Mouse (Mus musculus): Measurements from ENCODE around the gene Txnip. TPM values are rescaled to one million over a fixed set of nuclear protein-coding genes. Genes with fewer than 3 reads are reported as not detected.
"Not testable (repeated sequence)": the region's sequence is repeated elsewhere in the genome, so short reads cannot be mapped to it uniquely, and the experiment has no call there.

Txnip gene
- polyA plus RNA-seq, 1 experiment: 75.5 TPM

DNA sequence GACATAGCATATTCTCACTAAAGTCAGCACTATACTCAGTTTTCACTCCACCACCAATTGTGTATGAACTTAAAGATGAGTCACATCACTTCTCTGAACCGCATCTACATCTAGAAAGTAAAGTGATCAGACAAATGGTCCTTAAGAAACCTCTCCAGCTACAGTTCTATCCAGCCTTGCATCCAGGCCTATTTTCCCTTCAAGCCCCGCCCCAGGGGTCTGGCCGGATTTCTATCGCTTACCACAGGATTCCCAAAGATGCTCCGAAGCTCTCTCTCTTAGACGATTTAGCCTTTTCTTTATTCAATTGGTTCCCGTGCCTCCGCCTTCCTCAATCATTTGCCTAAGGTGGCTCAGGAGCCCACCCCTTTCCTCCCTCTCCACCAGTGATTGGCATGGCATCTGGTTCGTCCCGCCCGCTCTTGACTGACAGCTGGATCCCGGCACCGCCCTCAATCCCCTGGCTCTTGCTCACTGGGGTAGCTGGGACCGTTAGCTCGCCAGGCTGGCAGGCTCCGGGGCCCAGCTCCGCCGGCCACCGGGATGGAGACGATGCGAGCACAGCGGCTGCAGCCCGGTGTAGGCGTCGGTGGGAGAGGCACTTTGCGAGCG lies 43.0 kb downstream of the Txnip start, which contains the start of gene Lix1l:
Gene Lix1l, plus strand, starts transcription at position 511 of the 612 bp plus-strand sequence.
- Histone ChIP-seq H3K4me1 (ENCODE audit: control insufficient read depth, insufficient read depth, low read length) (peaks cover 22% of the 10 kb centered on the region), H3K4me3 (ENCODE audit: control insufficient read depth, low read depth, low read length) (peak within 1 kb of the TSS; percentile 87), H3K27ac (ENCODE audit: control insufficient read depth, insufficient read depth, low read depth, low read length) (peak within 1 kb of the TSS; percentile 64), H3K27me3 (ENCODE audit: control insufficient read depth, insufficient read depth, low read length) (no peaks in the 10 kb centered on the region), H3K36me3 (ENCODE audit: control insufficient read depth, insufficient read depth, low read length) (no peaks in the 10 kb centered on the region)
- TF ChIP-seq POLR2A (IDR thresholded peaks at IDR 0.05; ENCODE audit: control insufficient read depth, low read depth, low read length) (peak; percentile 60), CTCF (IDR thresholded peaks at IDR 0.05; ENCODE audit: control insufficient read depth, insufficient read depth, insufficient replicate concordance, low read depth, low read length) (no peak)

DNA sequence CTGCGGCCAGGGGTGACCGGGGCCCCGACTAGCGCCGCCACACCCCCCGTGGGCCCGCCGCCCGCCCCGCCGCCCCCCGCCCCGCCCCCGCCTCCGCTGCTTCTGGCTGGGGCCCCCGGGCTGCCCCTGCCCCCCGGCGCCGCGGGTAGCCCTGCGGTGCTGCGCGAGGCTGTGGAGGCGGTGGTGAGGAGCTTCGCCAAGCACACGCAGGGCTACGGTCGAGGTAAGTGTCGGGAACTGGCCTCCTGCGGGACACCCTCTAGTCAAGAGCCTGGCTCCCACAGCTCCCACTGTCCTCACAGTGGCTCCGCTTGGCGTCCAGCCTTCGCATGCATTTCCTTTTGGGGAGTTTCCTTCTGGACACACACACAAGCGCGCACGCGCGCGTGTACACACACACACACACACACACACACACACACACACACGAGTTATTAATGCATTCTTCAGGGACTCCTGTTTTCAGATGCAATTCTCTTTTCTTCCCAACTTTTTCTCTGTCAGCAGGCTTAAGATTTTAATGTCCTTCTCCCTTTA lies 43.6 kb downstream of the Txnip start:
- Histone ChIP-seq H3K4me3 (ENCODE audit: control insufficient read depth, low read depth, low read length) (peak overlapping the region; percentile 87), H3K27me3 (ENCODE audit: control insufficient read depth, insufficient read depth, low read length) (no peaks in the 10 kb centered on the region), H3K36me3 (ENCODE audit: control insufficient read depth, insufficient read depth, low read length) (no peaks in the 10 kb centered on the region), H3K4me1 (ENCODE audit: control insufficient read depth, insufficient read depth, low read length) (peaks cover 18% of the 10 kb centered on the region), H3K27ac (ENCODE audit: control insufficient read depth, insufficient read depth, low read depth, low read length) (peak overlapping the region; percentile 64)
- TF ChIP-seq CTCF (IDR thresholded peaks at IDR 0.05; ENCODE audit: control insufficient read depth, insufficient read depth, insufficient replicate concordance, low read depth, low read length): no peak
- TF ChIP-seq POLR2A (IDR thresholded peaks at IDR 0.05; ENCODE audit: control insufficient read depth, low read depth, low read length): no peak; the same call in 1 of the 2 replicates

DNA sequence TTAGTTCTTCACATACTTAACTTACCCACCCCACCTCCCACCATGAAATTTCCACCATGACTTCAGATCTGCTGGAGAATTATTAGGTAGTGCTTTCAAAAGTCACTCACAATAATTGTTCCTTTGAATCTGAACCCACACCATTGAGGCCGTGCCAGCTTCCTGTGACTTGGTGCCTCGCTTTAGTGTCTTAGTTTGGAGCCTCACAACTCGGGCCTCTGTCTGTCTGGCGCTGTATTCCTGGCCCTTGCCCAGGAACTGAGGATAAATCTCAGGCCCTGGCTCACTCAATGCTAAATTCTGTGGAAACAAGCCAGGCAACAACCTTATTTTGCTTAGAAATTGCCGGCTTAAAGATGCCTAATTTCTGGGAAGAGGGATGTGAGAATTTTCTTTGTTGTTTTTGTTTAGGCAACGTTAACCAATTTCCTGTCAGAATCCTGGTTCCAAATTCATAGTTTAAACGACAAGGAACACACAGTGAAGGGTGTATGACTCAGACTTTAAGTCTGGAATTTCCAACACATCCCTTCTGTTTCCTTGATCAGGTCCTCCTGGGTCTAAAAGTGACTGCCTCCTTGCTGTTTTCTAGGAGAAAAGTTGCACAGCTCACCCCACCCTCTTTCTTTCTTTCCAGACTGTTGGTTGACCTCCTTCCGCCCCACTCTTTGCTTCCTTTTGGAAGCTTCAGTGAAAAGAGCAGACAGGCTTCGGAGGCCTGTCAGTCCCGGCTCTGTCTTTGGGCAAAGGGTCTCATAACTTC lies 44.4 kb downstream of the Txnip start:
- Histone ChIP-seq H3K4me1 (ENCODE audit: control insufficient read depth, insufficient read depth, low read length) (peaks cover 11% of the 10 kb centered on the region), H3K4me3 (ENCODE audit: control insufficient read depth, low read depth, low read length) (no peak overlapping the region), H3K27ac (ENCODE audit: control insufficient read depth, insufficient read depth, low read depth, low read length) (peak overlapping the region; percentile 64)

DNA sequence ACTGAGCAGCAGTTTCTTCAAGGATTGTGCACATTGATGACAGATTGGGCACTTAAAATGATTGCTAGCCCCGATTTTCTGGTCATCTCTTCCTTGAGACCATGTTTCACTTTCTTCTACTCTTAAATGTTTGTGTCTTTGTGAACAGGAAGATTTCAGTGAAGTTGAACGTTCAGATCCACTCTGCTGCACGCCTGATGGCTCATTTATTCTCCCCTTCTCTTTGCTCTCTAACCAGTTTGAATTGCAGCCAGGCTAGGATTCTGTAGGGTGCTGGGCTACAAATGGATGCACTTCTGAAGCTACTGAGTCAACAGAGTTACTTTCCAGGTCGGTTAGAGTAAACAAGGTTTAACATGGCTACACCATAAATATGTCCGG lies 44.9 kb downstream of the Txnip start:
- peaks cover 5% of the 10 kb centered on the region for H3K4me1 ChIP-seq (ENCODE audit: control insufficient read depth, insufficient read depth, low read length)
- TF ChIP-seq POLR2A (IDR thresholded peaks at IDR 0.05; ENCODE audit: control insufficient read depth, low read depth, low read length) (no peak), CTCF (IDR thresholded peaks at IDR 0.05; ENCODE audit: control insufficient read depth, insufficient read depth, insufficient replicate concordance, low read depth, low read length) (no peak)

More for the DNA sequence above, 44.4 kb downstream of the Txnip start:
- TF ChIP-seq CTCF (IDR thresholded peaks at IDR 0.05; ENCODE audit: control insufficient read depth, insufficient read depth, insufficient replicate concordance, low read depth, low read length) (no peak), POLR2A (IDR thresholded peaks at IDR 0.05; ENCODE audit: control insufficient read depth, low read depth, low read length) (no peak)
- H3K36me3 ChIP-seq (ENCODE audit: control insufficient read depth, insufficient read depth, low read length): no peaks in the 10 kb centered on the region
- no peaks in the 10 kb centered on the region for H3K27me3 ChIP-seq (ENCODE audit: control insufficient read depth, insufficient read depth, low read length)

DNA sequence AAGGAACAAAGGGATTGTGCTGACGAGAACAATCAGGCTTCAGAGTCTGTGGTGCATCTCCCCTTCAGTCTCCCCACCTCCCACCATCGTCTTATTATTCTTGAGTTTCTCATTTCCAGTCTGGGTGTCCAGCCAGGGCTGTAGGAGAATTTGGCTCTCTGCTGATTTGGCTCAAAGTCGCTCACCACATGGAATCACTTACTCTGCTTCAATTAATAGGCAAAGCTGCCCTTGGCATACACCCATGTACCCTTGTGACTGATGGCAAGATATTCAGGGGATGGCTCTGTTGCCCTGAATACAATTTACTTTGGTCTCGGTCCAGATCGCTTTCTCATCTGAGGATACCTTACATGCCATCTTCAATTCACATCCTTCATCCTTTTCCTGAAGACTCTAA lies 45.6 kb downstream of the Txnip start:
- Histone ChIP-seq H3K27me3 (ENCODE audit: control insufficient read depth, insufficient read depth, low read length) (no peaks in the 10 kb centered on the region), H3K4me3 (ENCODE audit: control insufficient read depth, low read depth, low read length) (no peak overlapping the region), H3K27ac (ENCODE audit: control insufficient read depth, insufficient read depth, low read depth, low read length) (no peak overlapping the region), H3K36me3 (ENCODE audit: control insufficient read depth, insufficient read depth, low read length) (no peaks in the 10 kb centered on the region), H3K4me1 (ENCODE audit: control insufficient read depth, insufficient read depth, low read length) (peaks cover 3% of the 10 kb centered on the region)
- TF ChIP-seq POLR2A (IDR thresholded peaks at IDR 0.05; ENCODE audit: control insufficient read depth, low read depth, low read length) (no peak), CTCF (IDR thresholded peaks at IDR 0.05; ENCODE audit: control insufficient read depth, insufficient read depth, insufficient replicate concordance, low read depth, low read length) (no peak)

More for the DNA sequence above, 44.9 kb downstream of the Txnip start:
- Histone ChIP-seq H3K27ac (ENCODE audit: control insufficient read depth, insufficient read depth, low read depth, low read length) (no peak overlapping the region), H3K36me3 (ENCODE audit: control insufficient read depth, insufficient read depth, low read length) (no peaks in the 10 kb centered on the region), H3K4me3 (ENCODE audit: control insufficient read depth, low read depth, low read length) (no peak overlapping the region), H3K27me3 (ENCODE audit: control insufficient read depth, insufficient read depth, low read length) (no peaks in the 10 kb centered on the region)

DNA sequence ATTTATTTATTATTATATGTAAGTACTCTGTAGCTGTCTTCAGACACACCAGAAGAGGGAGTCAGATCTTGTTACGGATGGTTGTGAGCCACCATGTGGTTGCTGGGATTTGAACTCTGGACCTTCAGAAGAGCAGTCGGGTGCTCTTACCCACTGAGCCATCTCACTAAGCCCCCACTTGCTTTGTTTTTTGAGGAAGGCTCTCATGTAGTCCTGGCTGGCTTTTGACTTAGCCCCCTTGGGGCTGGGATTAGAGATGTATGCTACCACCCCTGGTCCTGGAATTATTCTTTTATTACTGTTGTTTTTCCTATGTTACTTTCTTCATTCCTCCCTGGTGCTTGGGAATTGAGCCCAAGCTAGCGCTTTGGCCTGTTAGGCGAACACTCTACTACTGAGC lies 48.2 kb downstream of the Txnip start:
- not testable (repeated sequence) for H3K4me3 ChIP-seq (ENCODE audit: control insufficient read depth, low read depth, low read length); H3K36me3 ChIP-seq (ENCODE audit: control insufficient read depth, insufficient read depth, low read length); H3K4me1 ChIP-seq (ENCODE audit: control insufficient read depth, insufficient read depth, low read length); H3K27me3 ChIP-seq (ENCODE audit: control insufficient read depth, insufficient read depth, low read length); H3K27ac ChIP-seq (ENCODE audit: control insufficient read depth, insufficient read depth, low read depth, low read length)

DNA sequence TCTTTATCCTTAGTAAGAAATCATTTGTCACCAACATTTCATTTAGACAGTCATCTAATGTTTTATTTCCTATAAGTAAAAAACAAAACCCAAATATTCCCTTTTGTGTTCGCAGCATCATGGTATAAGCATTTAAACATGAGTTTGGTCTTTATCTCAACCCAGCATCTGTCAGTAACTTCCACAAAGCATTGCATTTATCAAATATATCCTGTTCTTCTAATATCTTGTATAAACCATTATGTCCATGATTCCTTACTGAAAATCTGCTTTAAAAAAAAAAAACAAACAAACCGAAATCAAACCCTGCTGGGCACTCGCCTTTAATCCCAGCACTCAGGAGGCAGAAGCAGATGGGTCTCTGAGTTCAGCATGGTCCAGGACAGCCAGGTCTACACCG lies 48.9 kb downstream of the Txnip start:
- Histone ChIP-seq H3K36me3 (ENCODE audit: control insufficient read depth, insufficient read depth, low read length) (no peaks in the 10 kb centered on the region), H3K4me3 (ENCODE audit: control insufficient read depth, low read depth, low read length) (no peak overlapping the region), H3K27me3 (ENCODE audit: control insufficient read depth, insufficient read depth, low read length) (no peaks in the 10 kb centered on the region), H3K4me1 (ENCODE audit: control insufficient read depth, insufficient read depth, low read length) (no peaks in the 10 kb centered on the region), H3K27ac (ENCODE audit: control insufficient read depth, insufficient read depth, low read depth, low read length) (no peak overlapping the region)
- no peak for TF ChIP-seq POLR2A (IDR thresholded peaks at IDR 0.05; ENCODE audit: control insufficient read depth, low read depth, low read length)
- TF ChIP-seq CTCF (IDR thresholded peaks at IDR 0.05; ENCODE audit: control insufficient read depth, insufficient read depth, insufficient replicate concordance, low read depth, low read length): no peak

Other genes starting within 250 kb of the Txnip start
- 4.7 and 5.5 TPM in 2 replicates for gene BC107364, start 105.7 kb upstream of the Txnip start, polyA plus RNA-seq (2012; rRNA removed)
- 7.8 and 9.0 TPM in 2 replicates for gene Hfe2, start 32.8 kb upstream of the Txnip start, polyA plus RNA-seq (2012; rRNA removed)
- not detected in 2 replicates for gene Gm16253, start 19.0 kb downstream of the Txnip start, polyA plus RNA-seq (2012; rRNA removed)
- 13.9 and 17.8 TPM in 2 replicates for gene Polr3gl, start 36.2 kb downstream of the Txnip start, polyA plus RNA-seq (2012; rRNA removed)
- gene Ankrd34a, start 38.7 kb downstream of the Txnip start, polyA plus RNA-seq (2012; rRNA removed): 0.12 TPM in 1 of 2 replicates, not detected in the other
- gene Lix1l, start 43.2 kb downstream of the Txnip start, polyA plus RNA-seq (2012; rRNA removed): 6.2 and 8.1 TPM in 2 replicates
- 8.0 and 8.7 TPM in 2 replicates for gene Rbm8a, start 72.0 kb downstream of the Txnip start, polyA plus RNA-seq (2012; rRNA removed)
- 90.1 and 107 TPM in 2 replicates for gene Pex11b, start 77.4 kb downstream of the Txnip start, polyA plus RNA-seq (2012; rRNA removed)
- 0.05 and 0.06 TPM in 2 replicates for gene Gm42957, start 77.5 kb downstream of the Txnip start, polyA plus RNA-seq (2012; rRNA removed)
- 1.0 and 1.2 TPM in 2 replicates for gene Itga10, start 87.6 kb downstream of the Txnip start, polyA plus RNA-seq (2012; rRNA removed)
- 0.48 and 0.52 TPM in 2 replicates for gene Ankrd35, start 112.2 kb downstream of the Txnip start, polyA plus RNA-seq (2012; rRNA removed)
- 6.9 and 7.2 TPM in 2 replicates for gene Pias3, start 138.4 kb downstream of the Txnip start, polyA plus RNA-seq (2012; rRNA removed)
- 2.1 TPM in 2 replicates for gene Nudt17, start 150.6 kb downstream of the Txnip start, polyA plus RNA-seq (2012; rRNA removed)
- 40.1 and 40.4 TPM in 2 replicates for gene Polr3c, start 169.7 kb downstream of the Txnip start, polyA plus RNA-seq (2012; rRNA removed)
- gene Rnf115, start 169.7 kb downstream of the Txnip start, polyA plus RNA-seq (2012; rRNA removed): 8.4 and 9.4 TPM in 2 replicates